In the genomic region with DNA sequence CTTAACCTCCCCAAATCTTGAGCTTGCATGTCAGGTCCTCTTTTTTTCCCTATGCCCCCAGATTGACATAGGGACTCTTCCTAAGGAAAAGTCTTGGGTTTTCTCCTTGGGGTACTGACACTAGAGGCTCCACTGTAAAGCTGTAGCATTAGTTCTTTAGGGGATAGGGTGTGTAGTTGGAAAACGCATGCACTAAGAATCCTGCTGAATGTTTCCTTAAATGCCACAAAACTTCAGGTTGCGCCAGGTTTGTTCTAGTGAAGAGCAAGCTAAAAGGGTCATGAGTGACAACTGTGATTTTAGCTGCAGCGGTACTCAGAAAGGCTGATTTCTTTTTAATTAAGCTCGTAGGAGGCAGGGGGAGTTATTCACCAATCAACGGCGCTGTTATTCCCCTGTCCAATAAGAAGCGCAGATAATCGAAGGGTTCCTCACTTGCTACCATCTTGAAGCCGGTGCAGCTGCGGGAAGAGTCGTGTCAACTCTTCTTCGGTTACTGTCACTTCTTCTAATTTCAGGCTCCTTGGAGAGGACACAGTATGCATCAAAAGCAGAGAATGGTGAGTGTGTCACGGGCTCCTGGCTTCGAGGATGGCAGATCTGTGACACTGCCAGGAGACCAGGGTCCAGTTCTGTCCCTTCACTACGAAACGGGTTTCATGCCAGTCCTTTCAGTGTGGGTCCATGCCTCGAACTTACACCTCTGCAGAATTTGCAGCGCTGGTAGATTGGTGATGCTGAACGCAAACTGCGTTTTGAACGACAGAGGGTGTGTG, we compare ENCODE assay signal across 8 mouse cellular contexts. TPM values are rescaled to one million over a fixed set of nuclear protein-coding genes. Genes with fewer than 3 reads are reported as not detected.
DNase-seq lines count a peak whose midpoint lies in the region; ATAC-seq lines count a peak whose summit lies in the region.

A gene (plus strand): TSS at position 431 of the 776 bp plus-strand sequence.

- peak; percentile 99 for ATAC-seq in megakaryocyte progenitor cell, adult 5-6 weeks (replicated peaks; ENCODE audit: poor library complexity)

- DNase-seq in adipocyte (ENCODE audit: low spot score), result peak; percentile 92
- DNase-seq in embryo, embryonic 10 days (ENCODE audit: low spot score), result peak; percentile 92
- peak; percentile 68 for DNase-seq in gastrocnemius, postnatal 10 days
- peak; percentile 97 for DNase-seq in induced T-regulatory cell, adult 2 months (ENCODE audit: low read depth)
- peak; percentile 87 to 96 for DNase-seq in left cerebral cortex, adult 9 months (ENCODE audit: low spot score in 2 of 2)
- peak; percentile 72 for DNase-seq in right cerebral cortex, postnatal 14 days
- peak; percentile 82 to 84 for DNase-seq in urinary bladder, postnatal 36 days (ENCODE audit: low spot score in 2 of 2)

RNA-seq across cellular contexts. Expression of the gene that starts here (rescaled TPM):
- 1 to 10 TPM; 5.3 to 7.7 TPM for total RNA-seq in gastrocnemius, postnatal 10 days (2021)
- 5.9 TPM in 2 replicates for total RNA-seq in megakaryocyte progenitor cell, adult 5-6 weeks (2015)
- total RNA-seq in megakaryocyte progenitor cell, adult 5-6 weeks (2017), result 8.4 and 10.2 TPM in 2 replicates

Comparison
In these comparisons a context has a peak if more than half of its experiments do, and no peak if none do; other contexts are left out.
1. Peak in every context shown above with its lines: DNase-seq and ATAC-seq.